Mouse (Mus musculus): ENCODE results near the gene Prss54.
"Not testable (repeated sequence)": the region's sequence is repeated elsewhere in the genome, so short reads cannot be mapped to it uniquely, and the experiment has no call there.

Prss54 gene

DNA sequence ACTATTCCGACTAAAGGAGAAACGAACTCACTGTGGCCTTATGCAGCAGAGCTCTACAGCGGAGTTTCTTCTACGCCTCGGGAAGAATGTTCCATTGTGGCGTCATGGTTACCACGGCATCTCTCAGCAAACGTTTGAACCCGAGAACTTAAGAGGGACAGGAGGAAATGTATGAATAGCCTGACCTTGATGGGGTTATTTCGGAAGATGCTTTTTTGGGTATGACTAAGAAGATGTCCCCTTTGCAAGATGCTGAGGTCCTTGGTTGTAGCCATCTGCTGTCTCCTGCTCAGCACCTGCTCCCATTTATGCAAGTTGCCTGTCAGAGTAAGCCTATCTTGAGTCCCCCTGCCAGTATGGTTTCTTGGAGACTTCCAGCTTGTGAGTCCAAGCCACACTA is at the start of gene Prss54:
Gene Prss54, minus strand, starts transcription at position 101 of the 400 bp plus-strand sequence.
- no peak for DNase-seq (ENCODE audit: extremely low read depth, low read depth)

DNA sequence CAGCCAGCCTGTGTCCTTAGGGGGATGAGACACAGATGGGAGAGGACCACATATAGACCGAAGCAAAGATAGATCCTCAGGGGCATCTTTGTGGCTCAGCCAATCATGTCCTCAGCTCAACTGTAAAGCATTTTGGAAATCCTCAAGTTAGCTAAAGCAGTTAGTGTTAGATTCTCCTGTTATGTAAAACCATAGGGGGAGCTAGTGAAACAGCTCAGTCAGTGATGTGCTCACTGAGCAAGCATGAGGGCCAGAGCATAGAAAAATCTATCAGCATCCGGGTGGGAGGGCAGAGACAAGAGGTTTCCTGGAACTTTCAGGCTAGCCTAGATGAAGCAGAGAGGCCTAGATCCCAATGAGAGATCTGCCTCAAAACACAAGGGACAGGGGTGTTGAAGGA is 48.7 kb upstream of the Prss54 start:
- DNase-seq (ENCODE audit: extremely low read depth, low read depth): no peak

DNA sequence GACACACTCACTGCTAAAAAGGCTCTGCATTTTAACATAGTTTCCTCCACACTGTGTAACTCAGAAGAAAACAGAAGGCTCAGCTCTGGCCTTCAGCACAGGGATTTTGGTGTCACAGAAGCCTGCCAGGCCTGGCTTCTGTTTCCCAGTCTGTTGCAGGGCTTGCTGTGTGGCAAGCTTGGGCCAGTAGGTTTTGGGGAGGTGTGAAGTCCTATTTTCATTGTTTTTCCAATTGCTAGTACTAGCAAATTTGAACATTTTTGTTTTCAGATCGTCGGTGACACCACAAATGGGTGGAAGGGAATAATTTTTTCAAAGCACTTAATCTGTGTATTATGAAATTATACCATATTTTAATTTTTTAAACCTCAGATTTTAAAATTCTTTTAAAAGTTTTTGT is 43.9 kb upstream of the Prss54 start:
- no peak for DNase-seq (ENCODE audit: extremely low read depth, low read depth)

DNA sequence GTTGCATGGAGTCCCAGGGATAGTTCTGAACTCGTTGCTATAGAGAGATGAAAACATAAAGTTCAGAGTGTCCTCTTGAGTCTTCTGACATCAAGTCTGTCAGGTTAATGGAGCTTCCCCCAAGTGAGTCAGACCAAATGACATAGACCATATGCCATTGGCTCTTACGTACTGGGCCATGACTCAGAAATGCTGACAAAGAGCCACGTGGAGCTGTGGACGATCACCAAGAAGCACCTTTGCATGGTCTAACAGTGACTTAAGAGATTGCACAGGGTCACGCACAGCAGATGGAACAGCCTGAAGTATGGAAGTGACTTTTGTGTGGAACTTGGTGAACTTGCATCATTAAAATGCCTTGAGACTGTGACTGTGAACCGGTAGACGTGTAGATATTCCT is 40.2 kb upstream of the Prss54 start:
- no peak for DNase-seq (ENCODE audit: extremely low read depth, low read depth)

DNA sequence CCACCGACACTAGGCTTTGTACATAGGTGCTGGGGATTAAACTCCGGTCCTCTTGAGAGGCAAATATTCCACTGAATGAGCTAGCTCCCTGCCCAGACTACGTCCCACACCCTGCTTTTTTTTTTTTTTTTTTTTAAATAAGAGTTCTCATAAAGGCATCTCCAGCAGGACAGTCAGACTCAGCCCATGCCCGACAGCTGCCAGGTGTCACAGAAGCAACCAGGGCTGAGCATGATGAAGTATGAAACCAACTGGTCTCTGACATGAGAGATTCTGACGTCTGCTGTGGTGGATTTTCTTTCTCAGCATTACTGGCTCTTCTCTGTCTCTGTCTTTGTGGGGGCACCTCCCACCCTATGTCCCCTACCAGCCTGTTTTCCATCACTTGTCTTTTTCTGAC is 35.6 kb upstream of the Prss54 start:
- no peak for DNase-seq (ENCODE audit: extremely low read depth, low read depth)

DNA sequence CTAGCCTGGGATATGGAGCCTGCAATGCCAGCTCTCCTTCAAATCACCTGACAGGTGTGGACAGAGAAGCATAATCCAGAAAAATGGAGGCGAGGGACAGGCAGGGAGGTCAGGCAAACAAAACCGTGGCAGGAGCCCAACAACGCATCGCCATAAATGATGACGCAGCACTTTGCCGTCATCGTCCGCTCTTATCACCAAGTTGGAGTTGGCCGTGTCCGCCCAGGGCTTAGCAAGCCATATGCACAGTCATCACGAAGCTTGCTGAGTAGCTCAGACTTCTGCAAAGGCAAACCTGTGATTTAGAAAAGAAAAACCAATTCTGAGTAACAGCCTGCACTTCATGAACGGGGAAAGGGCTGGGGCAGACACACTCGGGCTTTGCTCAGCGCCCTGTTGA is 34.6 kb upstream of the Prss54 start:
- peak; percentile 26 for DNase-seq (ENCODE audit: extremely low read depth, low read depth)

DNA sequence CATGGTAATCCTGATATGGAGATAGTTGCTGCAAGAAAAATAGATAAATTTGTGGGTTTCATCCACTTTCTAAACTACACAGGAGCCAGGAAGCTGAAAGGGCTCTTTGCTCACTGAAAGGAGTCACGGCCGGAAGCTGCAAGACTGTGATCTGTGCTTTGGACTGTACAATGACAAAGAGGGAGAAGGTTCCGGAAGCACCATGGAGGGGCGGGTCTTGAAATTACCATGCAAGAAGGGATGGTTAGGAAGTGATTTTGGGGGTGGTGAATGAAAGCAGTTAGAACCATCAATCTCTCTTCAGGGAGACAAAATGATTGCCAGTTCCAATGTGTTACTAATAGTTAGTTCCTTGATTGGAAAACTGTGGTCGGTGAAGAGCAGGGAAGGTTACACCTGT is 33.3 kb upstream of the Prss54 start:
- no peak for DNase-seq (ENCODE audit: extremely low read depth, low read depth)

DNA sequence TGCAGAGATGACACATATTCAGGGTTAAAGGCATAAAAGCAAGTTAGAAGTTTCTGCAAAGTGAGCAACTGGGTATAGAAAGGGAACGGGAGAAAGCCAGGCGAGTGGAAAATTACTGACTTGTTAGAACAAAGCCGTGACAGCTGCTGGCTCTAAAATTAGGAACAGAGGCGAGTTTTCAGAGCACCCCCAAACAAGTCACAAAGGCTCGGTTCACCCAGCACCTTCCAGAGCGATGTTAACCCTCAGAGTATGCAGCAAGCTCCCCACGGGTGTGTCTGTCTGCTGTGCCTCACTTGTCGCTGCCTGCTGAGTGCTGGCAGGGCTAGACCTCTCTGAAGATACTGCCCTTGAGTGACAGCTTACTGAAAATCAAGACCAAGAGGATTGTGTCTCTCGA is 31.1 kb upstream of the Prss54 start:
- no peak for DNase-seq (ENCODE audit: extremely low read depth, low read depth)

DNA sequence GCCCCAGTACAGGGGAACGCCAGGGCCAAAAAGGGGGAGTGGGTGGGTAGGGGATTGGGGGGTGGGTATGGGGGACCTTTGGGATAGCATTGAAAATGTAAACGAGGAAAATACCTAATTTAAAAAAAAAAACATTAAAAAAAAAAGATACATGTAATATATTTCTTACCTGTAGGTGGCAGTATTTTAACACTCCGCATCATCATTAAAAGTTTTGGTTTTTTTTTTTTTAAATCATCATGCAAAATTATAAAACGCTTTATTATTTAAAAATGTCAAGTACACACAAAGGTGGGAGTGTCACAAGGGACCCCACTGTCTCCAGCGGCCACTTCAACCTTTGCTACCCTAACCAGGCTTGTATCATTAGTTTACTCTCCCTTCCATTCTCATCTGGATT is 30.4 kb upstream of the Prss54 start:
- not testable (repeated sequence) for DNase-seq (ENCODE audit: extremely low read depth, low read depth)

DNA sequence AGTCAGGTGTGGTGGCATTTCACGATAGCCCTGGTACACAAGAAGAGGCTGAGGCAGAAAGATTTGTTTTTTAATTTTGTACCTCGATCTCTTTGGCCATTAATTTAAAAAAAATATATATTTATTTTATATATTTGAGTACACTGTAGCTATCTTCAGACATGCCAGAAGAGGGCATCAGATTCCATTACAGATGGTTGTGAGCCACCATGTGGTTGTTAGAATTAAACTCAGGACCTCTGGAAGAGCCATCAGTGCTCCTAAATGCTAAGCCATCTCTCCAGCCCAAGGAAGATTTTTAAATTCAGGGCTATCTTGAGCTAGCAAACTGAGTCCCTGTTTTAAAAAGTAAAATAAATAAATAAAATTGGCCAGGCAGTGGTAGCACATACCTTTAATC is 26.0 kb upstream of the Prss54 start:
- no peak for DNase-seq (ENCODE audit: extremely low read depth, low read depth)

DNA sequence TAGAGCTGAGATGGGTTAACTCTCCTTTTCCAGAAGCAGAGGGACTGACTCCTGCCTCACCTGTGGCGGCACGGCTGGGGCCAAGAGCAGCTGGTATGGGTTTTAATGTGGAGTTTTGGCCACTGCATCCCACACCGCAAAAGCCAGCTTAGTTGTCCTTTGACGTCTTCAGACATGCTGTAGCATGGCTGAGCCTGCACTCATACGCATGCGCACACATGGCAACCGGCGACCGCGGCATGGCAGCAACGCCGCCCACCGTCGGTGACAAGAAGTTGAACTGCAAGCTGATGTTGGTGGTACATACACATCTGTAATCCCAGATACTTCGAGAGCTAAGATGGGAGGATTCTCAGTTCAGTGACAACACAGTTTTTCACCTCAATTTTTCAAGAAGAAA is 25.2 kb upstream of the Prss54 start:
- no peak for DNase-seq (ENCODE audit: extremely low read depth, low read depth)

DNA sequence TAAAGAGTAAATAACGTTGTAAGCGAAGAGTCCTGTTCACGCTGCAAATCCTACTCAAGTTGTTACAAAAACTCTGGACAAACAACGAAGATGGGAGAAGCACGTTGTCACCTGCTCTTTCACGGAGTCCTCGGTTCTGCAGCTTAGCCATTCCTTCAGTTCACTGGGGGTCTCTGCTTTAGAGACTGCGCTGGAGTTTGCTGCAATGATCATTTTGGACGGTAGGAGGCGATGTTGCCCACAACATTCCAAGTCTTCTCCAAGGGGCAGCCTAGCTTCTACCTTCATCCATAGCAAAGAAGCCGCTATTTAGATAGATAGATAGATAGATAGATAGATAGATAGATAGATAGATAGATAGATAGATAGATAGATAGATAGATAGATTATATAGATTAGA is 23.7 kb upstream of the Prss54 start:
- DNase-seq (ENCODE audit: extremely low read depth, low read depth): no peak

DNA sequence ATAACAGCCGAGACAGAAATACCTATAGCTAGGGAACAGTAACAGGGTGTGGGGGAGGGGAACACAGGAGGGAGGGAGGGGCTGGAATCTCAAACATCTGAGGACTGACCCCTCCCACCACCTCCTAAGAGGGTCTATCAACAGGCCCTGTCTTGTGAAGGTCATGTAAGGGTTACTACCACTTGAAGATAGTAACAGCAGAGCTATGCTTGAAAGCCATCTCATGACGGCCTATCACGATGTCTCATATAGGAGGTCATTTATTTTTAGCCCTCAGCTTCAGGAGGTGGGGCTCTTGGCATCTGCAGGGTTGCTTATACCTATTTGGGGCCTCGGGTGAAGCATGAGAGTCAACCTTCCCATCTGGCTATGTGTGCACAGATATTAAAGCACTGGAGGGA is 20.7 kb upstream of the Prss54 start:
- no peak for DNase-seq (ENCODE audit: extremely low read depth, low read depth)

DNA sequence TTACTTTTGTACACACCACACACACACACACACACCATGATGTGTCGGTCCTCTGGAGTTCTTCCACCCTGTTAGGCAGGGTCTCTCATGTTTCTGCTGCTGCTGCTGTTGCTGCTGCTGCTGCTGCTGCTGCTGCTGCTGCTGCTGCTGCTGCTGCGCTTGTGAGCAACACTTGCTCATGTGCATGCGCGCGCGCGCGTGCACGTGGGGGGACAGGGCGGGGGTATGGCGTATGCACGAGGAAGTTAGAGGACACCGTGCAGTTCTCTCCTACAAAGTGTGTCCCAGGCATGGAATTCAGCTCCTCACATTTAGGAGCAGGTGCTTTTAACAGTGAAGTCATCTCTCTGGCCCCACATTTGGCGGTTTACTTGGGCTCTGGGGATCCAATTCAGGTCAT is 19.0 kb upstream of the Prss54 start:
- DNase-seq (ENCODE audit: extremely low read depth, low read depth): no peak

DNA sequence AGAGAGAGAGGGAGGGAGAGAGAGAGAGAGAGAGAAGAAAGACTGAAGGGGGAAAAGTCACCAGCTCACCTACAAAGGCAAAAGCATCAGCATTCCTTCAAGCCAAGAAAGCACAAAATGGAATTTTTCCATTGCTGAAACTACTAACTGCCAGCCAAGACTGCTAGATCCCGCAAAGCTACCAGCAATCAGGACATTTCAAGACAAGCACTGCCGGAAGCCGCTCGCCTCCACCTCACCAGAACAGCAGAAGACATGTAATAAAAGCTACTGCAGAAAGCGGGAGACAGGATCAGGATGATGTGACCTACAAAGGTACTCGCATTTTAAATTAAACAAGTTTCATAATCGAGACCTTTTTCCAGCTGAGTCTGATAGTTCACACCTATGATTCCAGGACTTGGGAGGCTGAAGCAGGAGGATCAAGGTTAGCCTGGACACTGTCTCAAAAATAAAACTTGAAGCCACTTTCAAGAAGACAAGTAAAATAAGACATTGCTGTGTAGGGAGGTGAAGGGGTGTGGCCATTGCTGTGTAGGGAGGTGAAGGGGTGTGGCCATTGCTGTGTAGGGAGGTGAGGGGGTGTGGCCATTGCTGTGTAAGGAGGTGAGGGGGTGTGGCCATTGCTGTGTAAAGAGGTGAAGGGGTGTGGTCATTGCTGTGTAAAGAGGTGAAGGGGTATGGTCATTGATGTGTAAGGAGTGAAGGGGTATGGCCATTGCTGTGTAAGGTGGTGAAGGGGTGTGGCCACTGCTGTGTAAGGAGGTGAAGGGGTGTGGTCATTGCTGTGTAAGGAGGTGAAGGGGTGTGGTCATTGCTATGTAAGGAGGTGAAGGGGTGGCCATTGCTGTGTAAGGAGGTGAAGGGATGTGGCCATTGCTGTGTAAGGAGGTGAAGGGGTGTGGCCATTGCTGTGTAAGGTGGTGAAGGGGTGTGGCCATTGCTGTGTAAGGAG is 17.6 kb upstream of the Prss54 start:
- DNase-seq (ENCODE audit: extremely low read depth, low read depth): no peak

DNA sequence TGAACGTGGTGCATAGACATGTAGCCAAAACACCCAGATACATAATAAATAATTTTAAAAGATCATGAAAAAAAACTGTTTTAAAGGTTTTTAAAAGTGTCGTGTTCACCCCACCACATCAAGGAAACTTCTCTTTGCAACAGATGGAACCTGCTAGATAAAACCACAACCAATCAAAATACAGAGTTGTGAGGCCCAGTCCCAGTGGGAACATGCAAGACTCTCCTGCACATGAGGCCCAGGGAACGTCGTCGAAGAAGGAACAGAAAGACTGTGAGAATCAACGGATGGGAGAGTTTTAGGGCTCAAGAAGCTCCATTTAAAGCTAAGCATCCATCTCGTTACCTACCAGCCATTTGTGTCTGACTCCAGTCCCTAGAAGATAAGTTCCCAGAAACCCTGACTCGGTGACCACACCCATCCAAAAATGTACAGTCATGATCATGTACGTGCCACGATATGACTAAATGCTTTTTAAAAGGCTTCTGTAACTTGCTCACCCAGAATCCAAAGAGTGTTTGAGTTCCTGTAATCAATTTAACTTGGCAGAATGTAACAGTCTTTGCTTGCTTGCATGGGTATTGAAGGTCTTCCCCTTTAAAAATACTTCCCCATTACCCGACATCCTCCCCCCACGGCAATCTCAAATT is 16.1 kb upstream of the Prss54 start:
- DNase-seq (ENCODE audit: extremely low read depth, low read depth): peak; percentile 81

DNA sequence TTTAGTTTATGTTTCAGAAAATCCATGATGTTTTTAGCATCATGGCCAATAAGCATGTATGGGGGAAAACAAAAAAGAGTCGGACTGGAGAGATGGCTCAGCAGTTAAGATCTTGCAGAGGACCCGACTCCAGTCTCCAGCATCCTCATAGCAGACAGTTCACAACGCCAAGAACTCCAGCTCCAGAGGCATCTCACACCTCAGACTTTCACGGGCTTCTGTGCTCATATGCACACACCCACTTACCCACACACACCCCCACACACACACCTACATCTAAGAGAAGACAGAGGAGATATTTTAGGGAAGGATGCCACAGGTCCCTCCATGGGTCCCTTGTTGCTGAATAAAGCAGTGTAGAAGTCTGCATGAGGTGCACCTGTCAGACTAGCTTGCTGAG is 14.4 kb upstream of the Prss54 start:
- DNase-seq (ENCODE audit: extremely low read depth, low read depth): no peak

DNA sequence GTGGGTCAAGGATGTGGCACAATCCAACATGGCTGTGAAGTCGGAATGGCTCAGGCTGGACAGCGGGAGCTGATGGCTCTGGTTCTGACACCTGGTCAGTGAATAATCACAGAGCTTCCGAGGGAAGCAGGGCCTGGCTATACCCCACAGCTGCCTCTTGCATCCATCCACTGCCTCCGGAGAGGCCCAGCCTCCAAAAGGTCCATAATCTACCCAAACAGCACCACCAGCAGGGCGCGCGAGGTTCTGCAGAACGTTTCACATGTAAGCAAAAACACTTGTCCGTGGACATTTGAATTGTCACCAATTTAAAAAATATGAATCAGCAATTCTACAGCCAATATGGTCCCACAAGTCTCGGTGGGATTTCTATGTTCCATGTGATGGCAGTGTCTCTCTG is 13.1 kb upstream of the Prss54 start:
- no peak for DNase-seq (ENCODE audit: extremely low read depth, low read depth)

DNA sequence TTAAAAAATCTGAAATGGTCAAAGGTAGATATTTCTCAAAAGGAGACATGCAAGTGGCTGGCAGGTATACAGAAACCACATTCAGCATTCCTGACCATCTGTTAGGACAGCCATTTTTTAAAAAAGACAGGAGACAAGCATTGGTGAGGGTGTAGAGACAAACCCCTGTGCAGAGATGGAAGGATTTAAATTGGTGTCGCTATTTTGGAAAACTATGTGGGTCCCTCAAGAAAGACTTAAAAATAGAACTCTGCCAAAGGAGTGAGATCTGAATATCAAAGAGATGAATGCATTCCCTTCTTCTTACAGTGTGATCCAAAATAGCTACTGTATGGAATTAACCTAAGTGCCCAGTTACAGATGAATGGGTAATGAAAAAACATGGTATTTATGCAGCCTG is 11.2 kb upstream of the Prss54 start:
- DNase-seq (ENCODE audit: extremely low read depth, low read depth): no peak

DNA sequence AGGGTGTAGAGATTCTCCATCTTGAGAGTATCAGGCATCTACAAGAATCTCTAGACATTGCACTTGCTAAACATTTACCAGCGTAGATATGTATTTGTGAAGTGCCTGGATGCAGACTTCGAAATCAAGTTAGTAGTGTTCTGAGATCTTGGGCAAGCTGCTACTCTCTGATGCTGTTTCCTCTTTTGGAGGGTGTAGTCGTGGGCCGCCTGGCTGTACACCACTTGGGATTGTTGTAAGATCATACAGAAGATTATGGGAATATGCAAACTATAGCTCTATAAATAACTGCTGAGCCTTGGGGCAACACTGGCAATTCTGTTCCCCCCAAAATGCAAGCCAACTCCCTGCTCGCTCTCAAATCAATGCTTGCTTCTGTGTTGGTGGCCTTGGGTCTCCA is 3.0 kb downstream of the Prss54 start:
- DNase-seq (ENCODE audit: extremely low read depth, low read depth): no peak

DNA sequence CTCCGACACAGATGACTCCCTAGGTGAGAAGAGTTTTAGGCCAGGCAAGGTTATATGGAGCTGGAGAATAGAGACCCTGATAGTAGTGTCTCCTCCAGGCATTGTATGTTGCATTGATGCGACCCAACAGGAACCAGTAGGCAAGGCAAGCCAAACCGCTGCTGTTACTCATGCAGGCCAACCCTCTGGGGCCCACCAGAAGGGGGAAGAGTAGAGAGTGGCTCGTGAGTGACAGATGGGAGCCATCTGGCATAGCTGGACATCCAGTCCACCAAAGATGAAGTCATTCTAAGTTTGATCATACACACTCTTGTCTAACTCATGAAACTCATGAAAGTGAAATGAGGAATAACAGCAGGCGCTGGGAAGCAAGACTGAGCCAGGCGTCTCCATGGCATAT is 9.3 kb downstream of the Prss54 start:
- DNase-seq (ENCODE audit: extremely low read depth, low read depth): no peak

DNA sequence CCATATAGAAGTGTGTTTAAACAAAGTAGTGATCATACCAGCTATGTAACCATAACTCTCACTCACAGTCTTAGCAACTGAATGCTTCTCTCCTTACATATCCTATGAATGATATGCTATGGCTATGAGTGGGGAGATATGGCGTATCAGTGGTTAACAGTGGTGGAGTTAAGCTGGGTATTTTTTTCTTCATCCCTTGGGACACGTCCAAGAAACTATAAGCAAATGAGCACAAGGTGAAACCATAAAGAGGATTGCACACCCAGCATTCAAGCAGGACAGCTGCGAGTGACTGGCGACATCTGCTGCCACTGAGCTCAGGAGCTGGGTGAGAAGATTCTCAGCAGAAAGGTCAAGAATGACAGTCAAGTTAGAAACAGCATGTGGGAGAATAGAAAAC is 9.9 kb downstream of the Prss54 start:
- no peak for DNase-seq (ENCODE audit: extremely low read depth, low read depth)

DNA sequence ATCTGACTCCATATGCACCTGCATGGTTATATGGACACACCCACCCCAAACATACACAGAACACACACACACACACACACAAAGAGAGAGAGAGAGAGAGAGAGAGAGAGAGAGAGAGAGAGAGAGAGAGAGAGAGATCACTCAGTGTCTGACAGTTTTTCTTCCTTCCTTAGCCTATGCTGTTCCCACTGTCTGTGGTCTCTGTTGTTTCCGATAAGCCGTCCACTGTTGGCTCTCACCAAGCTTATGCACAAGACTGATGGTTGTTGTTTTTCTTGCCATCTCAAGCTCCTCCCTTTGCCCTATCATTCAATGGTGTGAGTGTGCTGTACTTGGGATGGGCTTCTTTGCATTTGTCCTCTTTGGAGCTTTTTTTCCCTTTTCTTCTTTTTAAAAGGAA is 20.2 kb downstream of the Prss54 start:
- peak; percentile 86 for DNase-seq (ENCODE audit: extremely low read depth, low read depth)
